Mouse (Mus musculus): ENCODE measurements around the gene Arsk. TPM values are rescaled to one million over a fixed set of nuclear protein-coding genes. Genes with fewer than 3 reads are reported as not detected.

The Arsk gene
- total RNA-seq, 2 experiments from 2014 or later: 4.3 to 6.2 TPM

- DNase-seq (ENCODE audit: low spot score in 2 of 2): no peak
Observed at GRCm38 (mm10) chr13:76042455-76042854, 56.0 kb downstream of the Arsk start.

GRCm38 (mm10) chr13:76024588-76024987 is 73.9 kb downstream of the Arsk start:
- DNase-seq (ENCODE audit: low spot score in 2 of 2): no peak

GRCm38 (mm10) chr13:76021782-76022181 is 76.7 kb downstream of the Arsk start:
- no peak for DNase-seq (ENCODE audit: low spot score in 2 of 2)

- no peak for DNase-seq (ENCODE audit: low spot score in 2 of 2)
Observed at GRCm38 (mm10) chr13:76018844-76019400, 79.5 kb downstream of the Arsk start.

- peak; percentile 94 to 96 for DNase-seq (ENCODE audit: low spot score in 2 of 2)
Observed at GRCm38 (mm10) chr13:76017974-76018843, 80.3 kb downstream of the Arsk start, which contains the start of gene Rfesd. Rfesd (minus strand) TSS chr13:76018719.

- DNase-seq (ENCODE audit: low spot score in 2 of 2): no peak
Observed at GRCm38 (mm10) chr13:76017465-76017864, 81.0 kb downstream of the Arsk start.

- DNase-seq (ENCODE audit: low spot score in 2 of 2): no peak
Observed at GRCm38 (mm10) chr13:76014511-76014910, 83.9 kb downstream of the Arsk start.

Other genes with a start within 250 kb of the Arsk start
- 10 to 100 TPM; 15.9 to 16.7 TPM for gene Rhobtb3, start 154.7 kb downstream of the Arsk start, total RNA-seq (2021)
- gene Spata9, start 131.5 kb downstream of the Arsk start, total RNA-seq (2021): not detected
- gene Rfesd, start 79.9 kb downstream of the Arsk start, total RNA-seq (2021): 10 to 100 TPM; 18.5 to 19.0 TPM
- 1 to 10 TPM; 4.9 to 5.4 TPM for gene Gpr150, start 41.7 kb downstream of the Arsk start, total RNA-seq (2021)
- gene Ttc37, start 74 bp upstream of the Arsk start, total RNA-seq (2021): 10 to 100 TPM; 17.9 to 21.5 TPM
- under 1 TPM in 1 of 2 experiments, not detected in 1; 0.12 TPM for gene Fam81b, start 206.4 kb upstream of the Arsk start, total RNA-seq (2021)